Mouse (Mus musculus): ENCODE measurements around the gene Med8.

GRCm38 (mm10) chr4:118398400-118398799, 10.7 kb upstream of the Med8 start:
- TF ChIP-seq CTCF (IDR thresholded peaks at IDR 0.05; ENCODE audit: control insufficient read depth, insufficient read depth, low read length): no peak
- no peak for TF ChIP-seq POLR2A (IDR thresholded peaks at IDR 0.05; ENCODE audit: borderline replicate concordance, control insufficient read depth, low read depth, low read length)
